Mouse (Mus musculus) intestine, postnatal 0 days (tissue): ENCODE measurements around the gene Stum. TPM values are rescaled to one million over a fixed set of nuclear protein-coding genes. Genes with fewer than 3 reads are reported as not detected.

ENCODE experiments used
- ATAC-seq: fragments of 200-750 bp; cut with Nextera tagmentation; 2 replicates; pipeline ENCODE4 v1.8.0; 2017; ENCODE audit warnings: mild to moderate bottlenecking, moderate TSS enrichment, moderate library complexity
- H3K27ac ChIP-seq: fragments of 300-500 bp; sonication (generic); 2 replicates; pipeline ENCODE4 v1.5.1; 2014; ENCODE audit warnings: mild to moderate bottlenecking, low read depth, low read length, moderate library complexity
- H3K27me3 ChIP-seq: fragments of 300-500 bp; sonication (generic); replicated peaks from 2 replicates; pipeline ENCODE4 v1.6.1; 2014; ENCODE audit warnings: low read length, mixed read lengths; ENCODE audit not compliant: control insufficient read depth, insufficient read depth
- H3K36me3 ChIP-seq: fragments of 300-500 bp; sonication (generic); 2 replicates; pipeline ENCODE4 v1.6.1; 2014; ENCODE audit warnings: mild to moderate bottlenecking, moderate library complexity; ENCODE audit not compliant: control insufficient read depth, insufficient read depth
- H3K4me1 ChIP-seq: fragments of 300-500 bp; sonication (generic); replicated peaks from 2 replicates; pipeline ENCODE4 v1.6.1; 2014; ENCODE audit warnings: antibody characterized with exemption, low read length, mixed read lengths; ENCODE audit not compliant: control insufficient read depth, insufficient read depth
- H3K4me2 ChIP-seq: fragments of 300-500 bp; sonication (generic); replicated peaks from 2 replicates; pipeline ENCODE4 v1.6.1; 2014; ENCODE audit warnings: low read depth, mild to moderate bottlenecking, moderate library complexity
- H3K4me3 ChIP-seq: fragments of 300-500 bp; sonication (generic); 2 replicates; pipeline ENCODE4 v1.5.1; 2014; ENCODE audit warnings: low read depth, low read length
- H3K9ac ChIP-seq: fragments of 300-500 bp; sonication (generic); 2 replicates; pipeline ENCODE4 v1.6.1; 2014; ENCODE audit warnings: mild to moderate bottlenecking, low read depth, low read length
- H3K9me3 ChIP-seq: fragments of 300-500 bp; sonication (generic); 2 replicates; pipeline ENCODE4 v1.6.1; 2016; ENCODE audit warnings: mixed run types; ENCODE audit not compliant: control insufficient read depth
- CTCF ChIP-seq: sonication (generic); IDR thresholded peaks from 2 replicates; pipeline ENCODE4 v1.5.1; 2016; ENCODE audit warnings: low read depth, mild to moderate bottlenecking, control low read depth, antibody characterized with exemption, moderate library complexity
- WGBS: fragments of 180-500 bp; shearing (Covaris S2); extraction: QIAGEN DNeasy Blood & Tissue Kit; methylation state at CpG from one replicate; pipeline ENCODE4 v1.1.7; 2014; 5-methylcytosine and 5-hydroxymethylcytosine counted together
- polyA plus RNA-seq: library from polyadenylated mRNA; unstranded; fragments of >200 nt; fragmentation: Nextera tagmentation; extraction: Ambion mirVana; gene quantifications from 2 replicates; pipeline ENCODE4 v1.2.1, GENCODE M21; 2015

Gene Stum
- polyA plus RNA-seq, 1 experiment from 2014 or later: 2.6 TPM

- Histone ChIP-seq H3K4me2 (no peak overlapping the region), H3K36me3 (no peaks in the 10 kb centered on the region), H3K27me3 (no peaks in the 10 kb centered on the region), H3K4me3 (no peak overlapping the region), H3K9ac (no peak overlapping the region), H3K4me1 (peaks cover 22% of the 10 kb centered on the region), H3K9me3 (no peaks in the 10 kb centered on the region), H3K27ac (peak overlapping the region; percentile 30; the same call in 1 of the 2 replicates)
- WGBS: 81% methylated on average over 9 of the region's 9 CpGs
- peak; percentile 32; the same call in 1 of the 2 replicates for ATAC-seq
- no peak for TF ChIP-seq CTCF
Measured at GRCm38 (mm10) chr1:180405576-180406335, 77.5 kb downstream of the Stum start.

GRCm38 (mm10) chr1:180404706-180405105, 78.6 kb downstream of the Stum start:
- H3K9ac ChIP-seq: no peak overlapping the region

GRCm38 (mm10) chr1:180403694-180404606, 79.4 kb downstream of the Stum start:
- H3K4me1 ChIP-seq: peaks cover 22% of the 10 kb centered on the region
- WGBS: 19% methylated on average over 32 of the region's 32 CpGs
- H3K4me3 ChIP-seq: peak overlapping the region; percentile 9; the same call in 1 of the 2 replicates
- ATAC-seq: peak; percentile 44
- H3K9me3 ChIP-seq: no peaks in the 10 kb centered on the region
- H3K9ac ChIP-seq: no peak overlapping the region; the same call in 1 of the 2 replicates
- peak overlapping the region; percentile 53 for H3K4me2 ChIP-seq
- peak overlapping the region; percentile 74 for H3K27ac ChIP-seq
- no peaks in the 10 kb centered on the region for H3K36me3 ChIP-seq
- no peaks in the 10 kb centered on the region for H3K27me3 ChIP-seq
- TF ChIP-seq CTCF: peak; percentile 1; the same call in 1 of the 2 replicates

More at GRCm38 (mm10) chr1:180404706-180405105, 78.6 kb downstream of the Stum start:
- Histone ChIP-seq H3K4me2 (peak overlapping the region; percentile 53), H3K36me3 (no peaks in the 10 kb centered on the region), H3K4me3 (0 out of 2 replicates have a peak overlapping the region, but pooled peaks have one; percentile 9), H3K4me1 (peaks cover 22% of the 10 kb centered on the region), H3K27me3 (no peaks in the 10 kb centered on the region), H3K9me3 (no peaks in the 10 kb centered on the region), H3K27ac (peak overlapping the region; percentile 74)
- no peak for TF ChIP-seq CTCF
- no peak for ATAC-seq
- 72% methylated on average over 3 of the region's 3 CpGs for WGBS

DNA sequence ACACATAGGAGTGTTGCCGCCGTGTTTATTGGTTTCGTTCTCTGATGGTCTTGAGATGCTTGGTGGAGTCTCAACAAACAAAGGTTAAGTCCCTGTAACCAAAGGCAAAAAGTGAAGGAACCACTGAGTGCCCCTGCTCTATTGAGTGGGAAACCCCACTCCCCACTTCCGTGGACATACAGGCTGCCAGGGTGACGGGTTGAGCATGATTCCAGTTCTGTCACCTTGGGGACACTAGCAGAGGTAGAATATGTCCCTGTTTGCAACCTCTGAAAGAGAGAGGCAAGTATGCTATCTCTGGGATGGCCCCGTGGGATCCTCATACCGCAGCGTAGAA, 80.0 kb downstream of the Stum start:
- H3K4me1 ChIP-seq: peaks cover 22% of the 10 kb centered on the region
- H3K4me3 ChIP-seq: no peak overlapping the region
- no peak overlapping the region for H3K9ac ChIP-seq
- H3K9me3 ChIP-seq: no peaks in the 10 kb centered on the region
- no peaks in the 10 kb centered on the region for H3K36me3 ChIP-seq
- H3K4me2 ChIP-seq: peak overlapping the region; percentile 53
- TF ChIP-seq CTCF: no peak
- no peak for ATAC-seq
- no peaks in the 10 kb centered on the region for H3K27me3 ChIP-seq
- peak overlapping the region; percentile 74 for H3K27ac ChIP-seq
- WGBS: 69% methylated on average over 8 of the region's 8 CpGs

DNA sequence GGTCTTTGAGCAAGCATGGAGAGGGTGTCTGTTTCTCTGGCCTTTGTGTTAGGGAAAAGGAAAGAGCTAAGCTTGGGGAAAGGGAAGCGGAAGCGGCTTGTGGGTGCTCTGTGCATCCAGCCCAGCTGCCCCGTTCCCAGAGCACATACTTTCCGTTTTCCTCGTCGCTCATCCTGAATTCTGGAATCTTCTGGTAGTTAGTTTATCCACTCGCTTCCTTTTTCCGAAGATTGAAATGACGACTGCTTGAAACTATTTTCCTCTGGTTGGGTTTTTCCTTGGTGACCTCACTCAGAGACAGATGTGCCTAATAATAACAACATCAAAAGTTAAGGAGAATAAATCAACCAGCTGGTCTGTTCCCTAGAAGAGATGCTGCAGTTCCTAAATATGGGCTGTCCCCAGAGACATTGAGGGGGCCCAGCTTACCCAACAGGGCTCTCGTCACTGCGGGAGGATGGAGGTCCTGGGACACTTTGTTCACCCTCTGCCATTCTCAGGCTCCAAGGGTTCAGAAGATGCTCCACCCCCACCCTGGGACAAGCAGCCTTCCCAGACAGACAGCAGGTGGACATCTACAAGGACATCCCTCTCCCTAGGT, 80.7 kb downstream of the Stum start:
- Histone ChIP-seq H3K27ac (peak overlapping the region; percentile 74), H3K4me2 (0 out of 2 replicates have a peak overlapping the region, but pooled peaks have one; percentile 53), H3K4me3 (no peak overlapping the region), H3K9ac (no peak overlapping the region), H3K9me3 (no peaks in the 10 kb centered on the region), H3K27me3 (no peaks in the 10 kb centered on the region), H3K36me3 (no peaks in the 10 kb centered on the region), H3K4me1 (peaks cover 22% of the 10 kb centered on the region)
- 60% methylated on average over 11 of the region's 11 CpGs for WGBS
- TF ChIP-seq CTCF: no peak
- ATAC-seq: no peak
